Mouse (Mus musculus): Measurements from ENCODE around the gene Dab2.

The Dab2 gene

GRCm38 (mm10) chr15:6391886-6392285 is 92.3 kb downstream of the Dab2 start:
- WGBS: 92% methylated on average over 3 of the region's 3 CpGs

- 95% methylated on average over 4 of the region's 4 CpGs for WGBS
Observed at GRCm38 (mm10) chr15:6393624-6394023, 94.0 kb downstream of the Dab2 start.

- 90% methylated on average over 4 of the region's 4 CpGs for WGBS
Observed at GRCm38 (mm10) chr15:6398211-6398610, 98.6 kb downstream of the Dab2 start.

DNA sequence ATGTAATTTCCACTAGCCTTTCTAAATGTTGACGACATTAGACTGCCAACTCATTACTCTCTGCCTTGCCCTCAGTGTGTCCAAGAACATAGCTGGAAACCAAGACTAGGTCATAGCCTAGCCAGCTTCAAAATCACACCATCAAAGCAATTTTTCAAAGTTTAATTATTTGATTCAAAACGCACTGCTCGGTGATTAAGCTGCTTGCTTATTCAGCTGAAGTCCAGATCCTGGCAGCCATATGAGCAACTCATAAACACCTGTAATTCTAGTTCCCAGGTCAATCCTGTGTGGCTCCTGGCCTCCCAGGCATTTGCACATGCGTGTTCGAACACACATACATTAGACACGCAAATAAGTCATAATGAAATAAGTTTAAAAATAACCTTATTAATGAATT is 99.3 kb downstream of the Dab2 start:
- WGBS: 84% methylated on average over 6 of the region's 6 CpGs

GRCm38 (mm10) chr15:6400115-6400514 is 100.5 kb downstream of the Dab2 start:
- WGBS: 91% methylated on average over 8 of the region's 8 CpGs

DNA sequence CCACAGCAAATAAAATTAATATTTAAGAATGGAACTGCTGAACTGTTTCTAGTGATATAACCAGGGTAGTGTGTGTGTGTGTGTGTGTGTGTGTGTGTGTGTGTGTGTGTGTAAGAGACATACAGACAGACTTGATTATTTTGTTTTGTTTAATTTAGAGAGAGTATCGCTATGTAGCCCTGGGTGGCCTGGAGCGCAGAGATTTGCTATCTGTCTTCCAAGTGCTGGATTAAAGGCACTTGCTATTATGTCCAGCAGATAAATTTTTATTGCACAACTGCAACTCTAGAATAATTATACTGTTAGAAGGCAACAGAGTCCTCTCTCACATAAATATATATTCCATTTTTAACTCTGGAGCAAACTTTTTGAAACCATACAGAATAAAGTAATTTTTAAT is 102.8 kb downstream of the Dab2 start:
- WGBS: 87% methylated on average over 2 of the region's 2 CpGs

DNA sequence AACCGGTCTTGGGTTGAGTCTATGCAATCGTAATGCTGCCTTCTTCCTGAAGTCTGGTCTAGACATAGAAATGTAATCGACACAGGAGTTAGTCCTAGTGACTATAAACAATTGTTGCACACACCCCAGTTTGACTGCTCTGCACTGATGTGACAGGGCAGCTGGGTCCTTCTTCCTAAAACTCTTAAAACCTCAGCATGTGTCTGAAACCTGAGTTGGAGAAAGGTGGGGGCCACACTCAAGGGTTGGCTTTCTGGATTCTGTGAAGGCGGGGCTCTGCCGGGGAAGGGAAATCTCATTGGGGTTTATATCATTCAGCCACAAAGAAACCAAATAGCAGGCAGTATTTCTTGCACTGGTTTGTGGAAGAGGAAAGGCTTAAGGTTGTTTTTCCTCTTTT is 104.6 kb downstream of the Dab2 start:
- 65% methylated on average over 5 of the region's 5 CpGs for WGBS

DNA sequence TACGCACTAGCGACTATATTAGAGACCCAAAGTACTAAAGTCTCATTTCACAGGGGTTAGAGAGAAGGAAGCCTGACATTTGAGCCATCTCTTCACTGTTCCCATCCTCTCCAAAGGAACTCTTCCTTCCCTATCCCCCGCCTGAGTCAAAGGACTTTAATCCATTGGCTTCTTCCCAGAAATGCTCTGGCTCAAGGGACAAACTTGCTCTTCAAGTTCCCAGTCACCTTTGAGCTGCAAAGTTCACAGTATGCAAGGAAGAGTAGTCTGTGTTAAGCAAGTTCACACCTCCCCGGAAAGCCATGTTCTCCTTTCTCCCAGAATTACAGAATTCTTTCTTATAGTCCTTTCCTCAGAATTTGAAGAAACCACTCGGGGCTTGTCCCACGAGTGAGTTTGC is 107.2 kb downstream of the Dab2 start:
- WGBS: 84% methylated on average over 6 of the region's 6 CpGs

GRCm38 (mm10) chr15:6409031-6409430 is 109.4 kb downstream of the Dab2 start:
- WGBS: 78% methylated on average over 8 of the region's 8 CpGs

DNA sequence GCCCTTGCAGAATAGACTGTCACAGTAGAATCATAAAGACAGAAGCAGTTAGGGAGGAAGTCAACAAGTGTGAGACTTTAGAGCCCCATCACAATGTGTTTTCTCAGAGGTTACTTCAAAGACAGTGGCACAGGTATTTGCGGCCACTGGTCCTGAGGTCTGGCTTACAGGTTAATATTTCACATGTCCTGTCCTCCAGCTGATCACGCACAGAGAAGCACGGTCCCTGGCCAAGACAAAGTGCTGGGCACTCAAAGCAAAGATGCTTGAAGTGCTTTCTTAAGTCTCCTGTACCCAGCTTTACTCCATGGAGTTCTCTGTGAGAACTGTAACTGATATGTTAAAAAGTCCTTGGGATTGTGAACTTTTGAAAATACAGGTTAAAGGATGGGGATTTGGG is 110.6 kb downstream of the Dab2 start:
- WGBS: 90% methylated on average over 3 of the region's 3 CpGs

GRCm38 (mm10) chr15:6411334-6411733 is 111.7 kb downstream of the Dab2 start:
- 38% methylated on average over 6 of the region's 6 CpGs for WGBS

DNA sequence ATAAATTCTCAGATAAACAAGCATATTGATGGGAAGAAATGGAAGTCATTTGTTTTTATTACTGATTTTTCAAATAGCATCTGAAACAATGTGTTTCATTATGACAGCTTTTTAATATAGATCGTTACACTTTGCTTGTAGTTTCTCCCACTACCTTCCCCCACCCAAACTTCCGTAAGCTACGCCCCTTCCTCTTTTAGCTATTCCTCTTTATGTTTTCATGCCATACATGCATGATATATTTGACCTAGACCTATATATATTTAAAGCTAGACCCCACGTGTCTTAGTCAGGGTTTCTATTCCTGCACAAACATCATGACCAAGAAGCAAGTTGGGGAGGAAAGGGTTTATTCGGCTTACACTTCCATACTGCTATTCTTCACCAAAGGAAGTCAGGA is 115.7 kb downstream of the Dab2 start:
- 79% methylated on average over 5 of the region's 5 CpGs for WGBS

GRCm38 (mm10) chr15:6431777-6432176 is 132.2 kb downstream of the Dab2 start:
- 62% methylated on average over 7 of the region's 7 CpGs for WGBS

GRCm38 (mm10) chr15:6432411-6432810 is 132.8 kb downstream of the Dab2 start:
- WGBS: 63% methylated on average over 7 of the region's 7 CpGs

- WGBS: 92% methylated on average over 7 of the region's 7 CpGs
Observed at GRCm38 (mm10) chr15:6435281-6435680, 135.7 kb downstream of the Dab2 start.

- 59% methylated on average over 2 of the region's 2 CpGs for WGBS
Observed at GRCm38 (mm10) chr15:6435773-6436172, 136.2 kb downstream of the Dab2 start.

DNA sequence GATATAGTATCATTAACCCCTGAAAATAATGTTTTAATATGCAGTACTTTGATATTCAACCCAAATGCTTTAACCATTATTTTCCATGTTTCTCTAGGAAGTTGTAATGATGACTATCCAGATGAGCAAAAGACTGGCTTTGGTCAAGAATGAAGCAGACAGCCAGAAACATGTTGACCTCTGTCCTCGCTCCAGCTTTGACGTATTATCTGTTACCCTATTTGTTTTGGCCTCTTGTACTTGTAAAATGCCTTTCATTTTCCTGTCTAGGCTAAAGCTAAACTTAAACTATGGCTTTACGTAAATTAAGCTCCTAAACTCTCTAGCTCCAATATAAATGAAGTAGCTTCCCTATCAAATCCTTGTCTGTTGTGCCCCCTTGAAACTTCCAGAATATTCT is 139.1 kb downstream of the Dab2 start:
- WGBS: 91% methylated on average over 3 of the region's 3 CpGs

DNA sequence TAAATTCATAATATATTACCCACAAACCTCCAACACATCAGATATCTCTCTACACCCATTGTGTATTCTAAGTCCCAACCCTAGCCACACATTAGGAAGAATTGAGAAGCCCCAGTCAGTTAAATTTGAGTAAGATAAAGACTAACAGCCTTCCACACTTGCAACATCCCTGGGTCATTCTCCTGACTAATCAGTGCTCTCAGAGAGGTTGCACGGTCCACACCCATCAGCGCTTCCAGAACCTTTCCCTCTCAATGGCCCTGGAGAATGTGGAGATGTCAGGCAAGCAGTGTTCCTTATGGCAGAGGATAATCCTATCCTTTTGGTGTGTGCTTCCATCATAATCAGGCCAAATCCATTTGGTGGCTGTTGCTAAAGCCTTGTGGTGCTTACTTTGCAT is 144.9 kb downstream of the Dab2 start:
- WGBS: 96% methylated on average over 2 of the region's 2 CpGs

DNA sequence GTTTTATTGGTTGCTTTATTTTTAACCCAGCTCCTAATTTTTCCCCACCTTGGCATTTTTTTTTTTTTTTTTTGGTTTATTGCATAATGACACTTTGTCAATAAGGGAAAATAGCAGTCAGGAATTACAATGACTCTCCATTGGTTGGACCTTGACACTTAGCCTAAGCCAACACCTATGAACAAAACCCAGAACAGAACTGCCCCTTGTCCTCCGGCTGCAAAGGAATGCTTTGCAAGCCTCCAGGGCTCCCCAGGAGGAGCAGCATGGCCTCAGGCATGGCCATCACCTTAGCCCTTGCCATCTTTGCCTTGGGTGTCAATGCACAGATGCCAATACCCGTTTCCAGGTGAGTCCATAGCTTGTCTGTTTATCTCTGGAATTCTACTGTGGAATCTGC is 145.5 kb downstream of the Dab2 start, which contains the start of gene C9:
Gene C9 (plus strand): TSS at position 193 of the 400 bp plus-strand sequence.
- WGBS: 85% methylated on average over 2 of the region's 2 CpGs

DNA sequence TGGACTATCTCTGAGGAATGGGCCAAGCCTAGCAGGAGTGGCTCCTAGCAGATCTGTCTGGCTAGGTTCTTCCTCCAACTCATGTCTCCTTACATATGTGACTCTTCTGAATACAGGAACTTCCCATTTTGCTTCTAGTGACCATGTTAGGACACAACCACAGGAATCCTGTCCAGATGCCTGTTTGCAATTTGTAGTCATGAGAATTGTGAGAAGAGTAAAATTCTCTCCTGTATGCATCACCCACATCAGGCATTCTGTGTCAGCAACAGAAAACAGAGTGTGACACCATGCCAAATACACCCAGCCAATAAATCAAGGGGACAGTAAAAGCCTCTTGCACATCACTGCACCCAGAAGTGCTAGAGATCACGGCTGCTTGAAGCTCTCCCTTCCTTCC is 146.6 kb downstream of the Dab2 start:
- WGBS: 82% methylated on average over 1 of the region's 1 CpGs

DNA sequence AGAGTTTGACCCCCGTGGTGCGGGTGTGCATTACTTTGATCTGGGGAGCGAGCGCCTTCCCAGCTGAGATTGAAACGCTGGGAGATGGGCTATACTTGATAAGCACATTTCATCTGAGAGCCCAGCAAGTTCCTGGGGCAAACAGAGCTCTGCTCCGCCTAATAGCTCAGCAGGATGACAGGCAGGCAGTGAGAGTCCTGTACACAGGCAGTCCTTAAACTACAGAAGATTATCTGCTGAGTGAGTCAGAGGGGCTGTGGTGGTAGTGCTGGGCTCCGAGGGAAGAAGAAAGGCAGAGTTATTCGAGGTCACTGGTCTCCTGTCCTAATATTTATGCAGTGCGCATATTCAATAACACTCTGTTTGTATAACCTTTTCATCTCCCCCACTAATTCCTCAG is 149.3 kb downstream of the Dab2 start:
- 36% methylated on average over 9 of the region's 9 CpGs for WGBS

DNA sequence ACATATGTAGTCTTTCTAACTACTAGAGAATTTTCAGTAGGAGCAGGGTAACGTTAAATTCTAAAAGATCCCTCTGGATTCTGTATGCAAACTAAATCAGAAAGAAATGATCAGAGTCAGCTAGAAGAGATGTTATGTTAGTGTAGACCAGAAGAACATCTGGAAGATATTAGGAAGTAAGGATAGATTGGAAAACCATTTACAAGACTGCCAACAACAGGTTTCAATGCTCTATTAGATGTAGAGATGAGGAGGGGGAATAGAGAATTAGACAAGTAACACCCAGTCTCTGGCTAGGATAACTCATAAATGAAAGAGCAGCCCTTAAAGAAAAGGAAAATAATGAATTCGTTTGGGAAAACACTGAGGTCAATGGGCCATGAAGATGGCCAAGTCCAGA is 154.9 kb downstream of the Dab2 start:
- 80% methylated on average over 2 of the region's 2 CpGs for WGBS

- 71% methylated on average over 8 of the region's 8 CpGs for WGBS
Observed at GRCm38 (mm10) chr15:6461381-6461780, 161.8 kb downstream of the Dab2 start.

DNA sequence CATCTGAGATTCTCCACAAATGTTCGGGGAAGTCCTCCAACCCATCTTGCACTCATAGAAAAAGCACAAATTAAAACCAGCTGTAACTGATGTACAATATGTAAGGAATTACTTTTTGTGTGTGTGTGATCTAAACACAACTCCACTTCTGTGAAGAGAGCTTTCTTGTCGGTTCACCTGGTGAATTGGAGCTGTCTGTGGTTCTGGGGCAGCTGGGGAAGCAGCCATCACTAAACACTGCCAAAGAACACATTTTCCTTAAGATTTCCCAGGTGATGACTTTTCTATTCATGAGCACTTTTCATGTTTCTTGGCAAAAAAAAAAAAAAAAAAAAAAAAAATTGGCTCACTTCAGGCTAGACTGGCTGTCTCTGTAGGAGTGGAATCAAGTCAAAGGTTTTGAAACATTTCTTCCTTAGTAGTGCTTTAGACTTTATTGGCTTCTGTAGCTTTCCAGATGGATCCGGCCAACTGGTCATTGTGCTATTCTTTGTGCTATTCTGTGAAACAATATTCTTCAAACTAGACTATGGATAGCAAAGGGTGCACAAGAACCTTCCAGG is 163.9 kb downstream of the Dab2 start:
- WGBS: 80% methylated on average over 3 of the region's 3 CpGs
